Mouse (Mus musculus): ENCODE data around the gene Lefty2. TPM values are rescaled to one million over a fixed set of nuclear protein-coding genes. Genes with fewer than 3 reads are reported as not detected.

Gene Lefty2
- polyA plus RNA-seq, 1 experiment from 2014 or later: not detected

DNA sequence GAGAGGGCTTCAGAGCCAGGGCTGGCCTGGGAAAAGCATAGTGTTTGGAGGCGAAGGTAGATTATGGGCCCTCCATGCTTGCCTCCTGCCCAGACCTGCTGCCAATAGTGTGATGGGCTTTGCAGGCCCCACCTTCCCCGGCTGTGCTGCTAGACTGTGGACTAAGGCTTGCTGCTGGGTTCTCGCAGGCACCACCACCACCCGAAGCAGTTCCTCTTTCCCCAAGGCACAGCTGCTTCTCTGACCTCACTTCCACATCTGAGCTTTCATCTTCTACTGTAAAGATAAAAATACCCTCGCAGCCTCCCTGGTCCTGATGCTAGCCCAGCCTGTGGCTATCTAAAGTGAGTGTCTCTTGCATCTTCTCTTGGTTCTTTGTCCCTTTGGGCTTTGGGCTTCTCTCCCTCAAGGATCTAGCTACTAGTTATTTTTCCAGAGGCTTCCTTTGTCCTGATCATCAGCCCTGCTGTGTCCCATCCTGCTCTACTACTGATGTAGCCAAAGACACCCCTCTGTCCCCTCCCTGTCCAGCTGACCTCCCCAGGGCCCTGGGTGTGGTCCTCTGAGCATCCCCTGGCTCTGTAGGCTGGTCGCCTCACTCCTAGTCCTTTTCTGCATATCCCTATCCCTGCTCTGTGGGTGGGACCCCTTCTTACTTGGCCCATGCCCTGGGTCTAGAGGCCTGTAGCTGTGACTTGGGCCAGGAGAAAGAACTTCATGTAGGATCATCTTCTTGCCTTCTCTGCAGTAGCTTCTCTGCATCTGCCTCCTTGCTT is 29.6 kb downstream of the Lefty2 start:
- H3K4me1 ChIP-seq (replicated peaks; ENCODE audit: control insufficient read depth, insufficient read depth, low read length): no peaks in the 10 kb centered on the region
- no peak overlapping the region for H3K9ac ChIP-seq (ENCODE audit: low read depth, low read length)
- 68% methylated on average over 6 of the region's 6 CpGs for WGBS
- no peaks in the 10 kb centered on the region for H3K27me3 ChIP-seq (replicated peaks; ENCODE audit: control insufficient read depth, insufficient read depth, low read length)
- no peak overlapping the region for H3K4me2 ChIP-seq (replicated peaks; ENCODE audit: low read depth)
- no peak overlapping the region for H3K27ac ChIP-seq (ENCODE audit: low read depth, low read length)
- H3K4me3 ChIP-seq (ENCODE audit: low read depth, low read length): no peak overlapping the region
- no peaks in the 10 kb centered on the region for H3K9me3 ChIP-seq (ENCODE audit: control insufficient read depth)
- ATAC-seq: no peak
- no peaks in the 10 kb centered on the region; the same call in 1 of the 2 replicates for H3K36me3 ChIP-seq (ENCODE audit: control insufficient read depth, insufficient read depth)
- no peak for TF ChIP-seq CTCF (IDR thresholded peaks at IDR 0.05; ENCODE audit: low read depth)

DNA sequence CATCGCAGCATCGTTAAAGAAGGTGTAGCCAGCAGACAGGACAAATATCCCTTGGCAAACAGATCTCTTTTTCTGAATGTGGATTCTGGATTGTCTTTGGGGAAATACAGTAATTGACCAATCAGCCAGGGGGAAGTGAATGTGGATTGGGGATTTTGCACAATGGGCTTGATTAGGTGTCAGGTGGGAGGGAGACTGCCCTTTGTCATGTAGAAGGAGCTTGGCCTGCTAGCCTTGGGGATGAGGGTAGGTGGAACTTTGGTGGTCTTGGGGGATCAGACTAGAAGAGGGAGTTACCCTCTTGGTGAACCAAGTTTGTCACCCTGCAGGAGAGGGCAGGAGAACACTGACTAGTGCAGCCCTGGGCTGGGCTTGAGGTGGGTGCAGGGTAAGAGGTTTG is 31.8 kb downstream of the Lefty2 start:
- no peak for ATAC-seq
- no peaks in the 10 kb centered on the region for H3K4me1 ChIP-seq (replicated peaks; ENCODE audit: control insufficient read depth, insufficient read depth, low read length)
- H3K9me3 ChIP-seq (ENCODE audit: control insufficient read depth): no peaks in the 10 kb centered on the region
- 60% methylated on average over 2 of the region's 2 CpGs for WGBS
- no peaks in the 10 kb centered on the region; the same call in 1 of the 2 replicates for H3K36me3 ChIP-seq (ENCODE audit: control insufficient read depth, insufficient read depth)
- TF ChIP-seq CTCF (IDR thresholded peaks at IDR 0.05; ENCODE audit: low read depth): no peak
- no peak overlapping the region for H3K27ac ChIP-seq (ENCODE audit: low read depth, low read length)
- no peaks in the 10 kb centered on the region for H3K27me3 ChIP-seq (replicated peaks; ENCODE audit: control insufficient read depth, insufficient read depth, low read length)
- no peak overlapping the region; the same call in 1 of the 2 replicates for H3K4me2 ChIP-seq (replicated peaks; ENCODE audit: low read depth)
- H3K9ac ChIP-seq (ENCODE audit: low read depth, low read length): no peak overlapping the region
- no peak overlapping the region for H3K4me3 ChIP-seq (ENCODE audit: low read depth, low read length)

DNA sequence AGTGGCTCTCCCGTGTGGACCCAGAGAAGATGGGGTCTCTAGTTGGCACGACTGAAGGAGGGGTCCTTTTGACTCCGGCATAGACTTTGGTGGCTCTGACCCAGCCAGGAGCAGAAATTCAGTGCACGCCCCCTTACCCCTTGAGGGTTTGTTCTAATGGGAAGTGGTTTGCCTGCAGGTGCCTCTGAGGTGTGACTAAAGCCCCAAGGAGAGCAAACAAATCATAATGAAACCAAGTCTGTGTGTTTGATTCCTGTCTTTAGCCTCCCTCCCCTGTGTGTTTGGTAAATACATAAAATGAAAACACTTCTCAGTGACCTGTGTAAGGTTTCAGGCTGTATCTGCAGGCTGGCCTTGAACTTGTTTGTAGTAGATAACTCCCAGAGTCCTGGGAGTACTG is 33.4 kb downstream of the Lefty2 start:
- ATAC-seq: no peak
- no peak overlapping the region for H3K4me2 ChIP-seq (replicated peaks; ENCODE audit: low read depth)
- WGBS: 53% methylated on average over 4 of the region's 4 CpGs

DNA sequence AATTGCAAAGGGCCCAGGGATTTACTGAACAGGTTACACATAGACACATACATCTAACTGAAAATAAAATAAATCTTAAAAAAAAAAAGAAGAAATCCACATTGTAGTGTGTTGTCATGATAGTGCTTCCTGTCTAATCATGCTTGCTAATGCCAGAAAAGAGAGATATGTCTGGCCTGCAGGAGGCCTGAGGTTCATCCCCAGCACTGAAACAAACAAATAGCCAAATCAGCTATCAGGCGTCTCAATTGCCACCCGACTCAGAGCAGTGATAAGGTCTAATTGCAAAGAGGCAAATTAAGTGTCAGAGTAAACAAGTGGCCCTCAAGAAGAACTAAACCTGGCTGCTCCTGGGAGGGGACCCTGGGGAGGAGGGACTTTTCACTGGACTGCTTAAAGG is 36.7 kb downstream of the Lefty2 start:
- no peak for ATAC-seq
- no peak overlapping the region for H3K4me3 ChIP-seq (ENCODE audit: low read depth, low read length)
- H3K9me3 ChIP-seq (ENCODE audit: control insufficient read depth): no peaks in the 10 kb centered on the region
- no peak for TF ChIP-seq CTCF (IDR thresholded peaks at IDR 0.05; ENCODE audit: low read depth)
- H3K9ac ChIP-seq (ENCODE audit: low read depth, low read length): no peak overlapping the region
- H3K4me2 ChIP-seq (replicated peaks; ENCODE audit: low read depth): no peak overlapping the region
- no peak overlapping the region for H3K27ac ChIP-seq (ENCODE audit: low read depth, low read length)
- 0 out of 2 replicates have a peak, but pooled peaks cover under 1% of the 10 kb centered on the region for H3K27me3 ChIP-seq (replicated peaks; ENCODE audit: control insufficient read depth, insufficient read depth, low read length)
- H3K4me1 ChIP-seq (replicated peaks; ENCODE audit: control insufficient read depth, insufficient read depth, low read length): no peaks in the 10 kb centered on the region
- no peaks in the 10 kb centered on the region; the same call in 1 of the 2 replicates for H3K36me3 ChIP-seq (ENCODE audit: control insufficient read depth, insufficient read depth)
- 34% methylated on average over 2 of the region's 2 CpGs for WGBS

More for the DNA sequence above, 33.4 kb downstream of the Lefty2 start:
- Histone ChIP-seq H3K27ac (ENCODE audit: low read depth, low read length) (no peak overlapping the region), H3K9me3 (ENCODE audit: control insufficient read depth) (no peaks in the 10 kb centered on the region), H3K4me1 (replicated peaks; ENCODE audit: control insufficient read depth, insufficient read depth, low read length) (no peaks in the 10 kb centered on the region), H3K4me3 (ENCODE audit: low read depth, low read length) (no peak overlapping the region), H3K9ac (ENCODE audit: low read depth, low read length) (no peak overlapping the region), H3K27me3 (replicated peaks; ENCODE audit: control insufficient read depth, insufficient read depth, low read length) (no peaks in the 10 kb centered on the region), H3K36me3 (ENCODE audit: control insufficient read depth, insufficient read depth) (no peaks in the 10 kb centered on the region; the same call in 1 of the 2 replicates)
- TF ChIP-seq CTCF (IDR thresholded peaks at IDR 0.05; ENCODE audit: low read depth): no peak

DNA sequence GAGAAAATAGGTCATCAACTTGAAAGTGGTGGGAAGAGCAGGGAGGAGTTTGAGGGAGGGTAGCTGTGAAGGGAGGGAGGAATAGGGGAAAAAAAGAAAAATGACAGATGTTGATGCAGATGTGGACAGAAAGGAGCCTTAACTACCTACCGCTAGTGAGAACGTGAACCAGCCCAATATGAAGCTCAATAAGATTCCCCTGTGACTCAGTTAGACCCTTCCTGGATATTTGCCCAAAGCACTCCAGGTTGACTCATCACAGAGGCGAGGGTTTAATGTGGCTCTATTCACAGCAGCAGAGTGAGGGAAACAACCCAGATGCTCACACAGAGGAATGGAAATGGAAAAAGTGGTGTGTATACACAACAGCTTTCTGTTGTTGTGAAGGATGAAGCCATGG is 38.2 kb downstream of the Lefty2 start:
- TF ChIP-seq CTCF (IDR thresholded peaks at IDR 0.05; ENCODE audit: low read depth): no peak
- Histone ChIP-seq H3K4me1 (replicated peaks; ENCODE audit: control insufficient read depth, insufficient read depth, low read length) (no peaks in the 10 kb centered on the region), H3K4me3 (ENCODE audit: low read depth, low read length) (no peak overlapping the region), H3K4me2 (replicated peaks; ENCODE audit: low read depth) (no peak overlapping the region), H3K9ac (ENCODE audit: low read depth, low read length) (no peak overlapping the region), H3K27me3 (replicated peaks; ENCODE audit: control insufficient read depth, insufficient read depth, low read length) (0 out of 2 replicates have a peak, but pooled peaks cover 9% of the 10 kb centered on the region), H3K36me3 (ENCODE audit: control insufficient read depth, insufficient read depth) (no peaks in the 10 kb centered on the region), H3K27ac (ENCODE audit: low read depth, low read length) (no peak overlapping the region), H3K9me3 (ENCODE audit: control insufficient read depth) (no peaks in the 10 kb centered on the region)
- ATAC-seq: no peak
- WGBS: 50% methylated on average over 3 of the region's 3 CpGs

DNA sequence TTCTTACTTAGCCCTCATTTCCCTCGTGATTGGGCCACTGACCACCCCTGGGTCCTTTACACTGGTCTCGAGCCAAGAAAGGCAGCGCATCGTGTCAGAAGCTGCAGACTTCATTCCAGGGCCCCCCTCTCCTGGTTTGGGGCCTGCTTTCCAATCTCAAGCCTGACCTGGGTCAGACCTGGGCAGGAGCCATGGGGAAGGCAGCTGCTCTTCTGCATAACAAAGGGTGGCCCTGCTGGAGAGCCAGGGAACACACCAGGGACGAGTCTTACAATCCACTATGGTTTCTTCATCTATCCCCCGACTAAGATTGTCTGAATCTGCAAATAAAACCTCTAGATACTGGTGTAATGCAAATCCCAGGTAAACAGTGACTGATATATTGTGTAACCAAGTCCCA is 40.8 kb downstream of the Lefty2 start:
- 51% methylated on average over 6 of the region's 6 CpGs for WGBS
- no peak for ATAC-seq
- H3K9ac ChIP-seq (ENCODE audit: low read depth, low read length): no peak overlapping the region

More for the DNA sequence above, 40.8 kb downstream of the Lefty2 start:
- H3K9me3 ChIP-seq (ENCODE audit: control insufficient read depth): no peaks in the 10 kb centered on the region
- H3K27ac ChIP-seq (ENCODE audit: low read depth, low read length): no peak overlapping the region
- TF ChIP-seq CTCF (IDR thresholded peaks at IDR 0.05; ENCODE audit: low read depth): no peak
- H3K4me2 ChIP-seq (replicated peaks; ENCODE audit: low read depth): no peak overlapping the region
- H3K4me3 ChIP-seq (ENCODE audit: low read depth, low read length): no peak overlapping the region
- no peaks in the 10 kb centered on the region for H3K36me3 ChIP-seq (ENCODE audit: control insufficient read depth, insufficient read depth)
- H3K27me3 ChIP-seq (replicated peaks; ENCODE audit: control insufficient read depth, insufficient read depth, low read length): 0 out of 2 replicates have a peak, but pooled peaks cover 9% of the 10 kb centered on the region
- 0 out of 2 replicates have a peak, but pooled peaks cover 3% of the 10 kb centered on the region for H3K4me1 ChIP-seq (replicated peaks; ENCODE audit: control insufficient read depth, insufficient read depth, low read length)

Measured in intestine, postnatal 0 days (tissue).